Mouse (Mus musculus) testis, adult 2 months (tissue): ENCODE data around the gene Tns4.

Source experiments
- CTCF ChIP-seq: fragments of 200-500 bp; IDR thresholded peaks from 2 replicates; pipeline ENCODE4 v1.5.1; 2012; ENCODE audit warnings: low read depth, mild to moderate bottlenecking, inconsistent platforms, low read length, moderate library complexity; ENCODE audit not compliant: control insufficient read depth, insufficient read depth, insufficient replicate concordance
- POLR2A ChIP-seq: fragments of 200-500 bp; IDR thresholded peaks from 2 replicates; pipeline ENCODE4 v1.6.1; 2012; ENCODE audit warnings: low read depth, mild to moderate bottlenecking, inconsistent platforms, low read length, moderate library complexity; ENCODE audit not compliant: control insufficient read depth

GRCm38 (mm10) chr11:99108296-99108695 is 19.2 kb upstream of the Tns4 start:
- no peak for TF ChIP-seq POLR2A
- no peak for TF ChIP-seq CTCF
